Mouse (Mus musculus) forebrain, embryonic 16.5 days (tissue): ENCODE results near the gene Dhx8. TPM values are rescaled to one million over a fixed set of nuclear protein-coding genes. Genes with fewer than 3 reads are reported as not detected.

Experiments used
- ATAC-seq: fragments of 200-750 bp; cut with Nextera tagmentation; 2 replicates; pipeline ENCODE4 v1.8.0; 2017; ENCODE audit warnings: mild to moderate bottlenecking, moderate library complexity
- H3K27ac ChIP-seq: fragments of 300-500 bp; sonication (generic); 2 replicates; pipeline ENCODE4 v1.5.1; 2014; ENCODE audit warnings: low read length, control low read depth
- H3K27me3 ChIP-seq: fragments of 300-500 bp; sonication (generic); replicated peaks from 2 replicates; pipeline ENCODE4 v1.6.1; 2014; ENCODE audit warnings: low read length; ENCODE audit not compliant: control insufficient read depth, insufficient read depth
- H3K36me3 ChIP-seq: fragments of 300-500 bp; sonication (generic); 2 replicates; pipeline ENCODE4 v1.6.1; 2014; ENCODE audit not compliant: control insufficient read depth, insufficient read depth
- H3K4me1 ChIP-seq: fragments of 300-500 bp; sonication (generic); replicated peaks from 2 replicates; pipeline ENCODE4 v1.6.1; 2014; ENCODE audit warnings: low read length; ENCODE audit not compliant: control insufficient read depth, insufficient read depth
- H3K4me2 ChIP-seq: fragments of 300-500 bp; sonication (generic); 2 replicates; pipeline ENCODE4 v1.6.1; 2014; ENCODE audit warnings: mild to moderate bottlenecking, low read length, control low read depth
- H3K4me3 ChIP-seq: fragments of 300-500 bp; sonication (generic); replicated peaks from 2 replicates; pipeline ENCODE4 v1.5.1; 2014; ENCODE audit warnings: mild to moderate bottlenecking, low read length, control low read depth
- H3K9ac ChIP-seq: fragments of 300-500 bp; sonication (generic); replicated peaks from 2 replicates; pipeline ENCODE4 v1.6.1; 2014; ENCODE audit warnings: low read depth, low read length, control low read depth
- H3K9me3 ChIP-seq: fragments of 300-500 bp; sonication (generic); 2 replicates; pipeline ENCODE4 v1.6.1; 2016; ENCODE audit warnings: low read length; ENCODE audit not compliant: control insufficient read depth
- WGBS: fragments of 180-500 bp; shearing (Covaris S2); extraction: QIAGEN DNeasy Blood & Tissue Kit; methylation state at CpG from one replicate; pipeline ENCODE4 v1.1.7; 2014; 5-methylcytosine and 5-hydroxymethylcytosine counted together
- polyA plus RNA-seq: library from polyadenylated mRNA; unstranded; fragments of >200 nt; fragmentation: Nextera tagmentation; extraction: Ambion mirVana; gene quantifications from 2 replicates; pipeline ENCODE4 v1.2.1, GENCODE M21; 2015

Dhx8 gene
- polyA plus RNA-seq: 39.9 and 41.9 TPM in 2 replicates

- Histone ChIP-seq H3K27ac (0 out of 2 replicates have a peak within 1 kb of the TSS, but pooled peaks have one; percentile 27), H3K27me3 (no peaks in the 10 kb centered on the region)
- WGBS: under 1% methylated on average over 51 of the region's 51 CpGs
Observed at GRCm38 (mm10) chr11:101732518-101733440, at the start of gene Dhx8. Gene Dhx8 (plus strand): TSS chr11:101732919.

GRCm38 (mm10) chr11:101687351-101688301 lies 45.1 kb upstream of the Dhx8 start:
- peak; percentile 65 for ATAC-seq
- no peaks in the 10 kb centered on the region for H3K9me3 ChIP-seq
- H3K9ac ChIP-seq: peak overlapping the region; percentile 3; the same call in 1 of the 2 replicates
- H3K4me1 ChIP-seq: peaks cover 40% of the 10 kb centered on the region
- H3K4me3 ChIP-seq: no peak overlapping the region
- H3K27me3 ChIP-seq: no peaks in the 10 kb centered on the region
- WGBS: 29% methylated on average over 13 of the region's 13 CpGs
- H3K36me3 ChIP-seq: no peaks in the 10 kb centered on the region
- H3K27ac ChIP-seq: peak overlapping the region; percentile 88
- H3K4me2 ChIP-seq: peak overlapping the region; percentile 23

More at GRCm38 (mm10) chr11:101732518-101733440, at the start of gene Dhx8:
- H3K36me3 ChIP-seq: peaks cover 16% of the 10 kb centered on the region
- H3K4me1 ChIP-seq: peaks cover 10% of the 10 kb centered on the region
- peak within 1 kb of the TSS; percentile 77 for H3K4me2 ChIP-seq
- ATAC-seq: peak; percentile 98
- peak within 1 kb of the TSS; percentile 67 for H3K9ac ChIP-seq
- no peaks in the 10 kb centered on the region for H3K9me3 ChIP-seq
- H3K4me3 ChIP-seq: peak within 1 kb of the TSS; percentile 67

GRCm38 (mm10) chr11:101689701-101690113 lies 43.0 kb upstream of the Dhx8 start:
- 19% methylated on average over 10 of the region's 10 CpGs for WGBS
- Histone ChIP-seq H3K36me3 (no peaks in the 10 kb centered on the region), H3K4me1 (peaks cover 40% of the 10 kb centered on the region), H3K27ac (peak overlapping the region; percentile 96), H3K4me2 (peak overlapping the region; percentile 9; the same call in 1 of the 2 replicates), H3K9ac (no peak overlapping the region), H3K27me3 (no peaks in the 10 kb centered on the region), H3K9me3 (no peaks in the 10 kb centered on the region), H3K4me3 (no peak overlapping the region)
- ATAC-seq: peak; percentile 84

GRCm38 (mm10) chr11:101690326-101690725 lies 42.4 kb upstream of the Dhx8 start:
- no peaks in the 10 kb centered on the region for H3K36me3 ChIP-seq
- no peaks in the 10 kb centered on the region for H3K9me3 ChIP-seq
- H3K4me1 ChIP-seq: peaks cover 43% of the 10 kb centered on the region
- ATAC-seq: no peak
- H3K9ac ChIP-seq: no peak overlapping the region
- H3K27ac ChIP-seq: peak overlapping the region; percentile 96
- H3K4me3 ChIP-seq: no peak overlapping the region
- H3K4me2 ChIP-seq: no peak overlapping the region
- H3K27me3 ChIP-seq: no peaks in the 10 kb centered on the region
- WGBS: 55% methylated on average over 5 of the region's 5 CpGs

- Histone ChIP-seq H3K36me3 (no peaks in the 10 kb centered on the region), H3K9me3 (no peaks in the 10 kb centered on the region), H3K9ac (peak overlapping the region; percentile 51), H3K4me2 (peak overlapping the region; percentile 51), H3K4me3 (peak overlapping the region; percentile 27), H3K4me1 (peaks cover 36% of the 10 kb centered on the region), H3K27me3 (no peaks in the 10 kb centered on the region), H3K27ac (peak overlapping the region; percentile 96)
- peak; percentile 96 for ATAC-seq
- under 1% methylated on average over 20 of the region's 20 CpGs for WGBS
Observed at GRCm38 (mm10) chr11:101695906-101696661, 36.6 kb upstream of the Dhx8 start.

- Histone ChIP-seq H3K27me3 (no peaks in the 10 kb centered on the region), H3K36me3 (no peaks in the 10 kb centered on the region), H3K9me3 (no peaks in the 10 kb centered on the region), H3K27ac (peak overlapping the region; percentile 96), H3K4me1 (peaks cover 31% of the 10 kb centered on the region), H3K9ac (no peak overlapping the region), H3K4me3 (no peak overlapping the region), H3K4me2 (no peak overlapping the region)
- WGBS: 91% methylated on average over 9 of the region's 9 CpGs
- no peak for ATAC-seq
Observed at GRCm38 (mm10) chr11:101697156-101697861, 35.4 kb upstream of the Dhx8 start.

GRCm38 (mm10) chr11:101698114-101698513 lies 34.6 kb upstream of the Dhx8 start:
- no peak overlapping the region for H3K4me2 ChIP-seq
- no peak for ATAC-seq
- no peaks in the 10 kb centered on the region for H3K9me3 ChIP-seq
- H3K4me1 ChIP-seq: peaks cover 31% of the 10 kb centered on the region
- H3K4me3 ChIP-seq: no peak overlapping the region
- H3K27me3 ChIP-seq: no peaks in the 10 kb centered on the region
- peak overlapping the region; percentile 96 for H3K27ac ChIP-seq
- no peak overlapping the region for H3K9ac ChIP-seq
- H3K36me3 ChIP-seq: no peaks in the 10 kb centered on the region

GRCm38 (mm10) chr11:101699556-101699955 lies 33.2 kb upstream of the Dhx8 start:
- H3K9me3 ChIP-seq: no peaks in the 10 kb centered on the region
- H3K9ac ChIP-seq: no peak overlapping the region
- H3K27me3 ChIP-seq: no peaks in the 10 kb centered on the region
- no peak overlapping the region for H3K27ac ChIP-seq
- no peak for ATAC-seq
- H3K36me3 ChIP-seq: no peaks in the 10 kb centered on the region
- 83% methylated on average over 1 of the region's 1 CpGs for WGBS
- peaks cover 31% of the 10 kb centered on the region for H3K4me1 ChIP-seq
- H3K4me3 ChIP-seq: no peak overlapping the region
- no peak overlapping the region for H3K4me2 ChIP-seq
